Mouse (Mus musculus): ENCODE data around the gene Abca5. TPM values are rescaled to one million over a fixed set of nuclear protein-coding genes. Genes with fewer than 3 reads are reported as not detected.
A peak's percentile ranks its signal among the peaks of the same experiment; 100 is the strongest.

Gene Abca5
- polyA plus RNA-seq, 1 experiment from 2014 or later, result 1.5 TPM

GRCm38 (mm10) chr11:110286331-110286730, 51.2 kb downstream of the Abca5 start:
- 82% methylated on average over 3 of the region's 3 CpGs for WGBS
- Histone ChIP-seq H3K9ac (ENCODE audit: low read depth, low read length) (no peak overlapping the region), H3K4me1 (replicated peaks; ENCODE audit: control insufficient read depth, insufficient read depth, low read length) (no peaks in the 10 kb centered on the region), H3K36me3 (ENCODE audit: control insufficient read depth, insufficient read depth) (no peaks in the 10 kb centered on the region), H3K27ac (ENCODE audit: low read depth, low read length) (no peak overlapping the region), H3K9me3 (ENCODE audit: control insufficient read depth) (no peaks in the 10 kb centered on the region), H3K27me3 (replicated peaks; ENCODE audit: control insufficient read depth, insufficient read depth, low read length) (no peaks in the 10 kb centered on the region), H3K4me2 (replicated peaks; ENCODE audit: low read depth) (no peak overlapping the region), H3K4me3 (ENCODE audit: low read depth, low read length) (no peak overlapping the region)
- ATAC-seq, result no peak
- no peak for TF ChIP-seq CTCF (IDR thresholded peaks at IDR 0.05; ENCODE audit: low read depth)

DNA sequence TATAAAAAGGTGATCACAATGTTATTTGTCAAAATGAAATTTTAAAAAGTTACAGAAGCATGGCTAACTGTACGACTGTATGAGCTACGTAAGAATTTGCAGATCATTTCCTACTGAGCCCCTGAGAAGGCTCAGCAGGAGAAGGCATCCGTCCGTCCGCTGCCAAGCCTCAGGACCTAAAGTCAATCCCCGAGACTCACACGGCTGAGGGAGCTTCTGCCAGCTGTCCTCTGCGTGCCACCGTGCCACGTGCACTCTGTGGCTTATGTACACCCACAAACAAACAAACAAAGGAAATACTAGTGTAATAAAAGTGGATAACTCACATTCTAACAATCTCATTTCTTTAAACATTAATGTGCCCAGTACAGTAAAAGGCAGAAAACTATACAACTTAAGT, 52.7 kb downstream of the Abca5 start:
- Histone ChIP-seq H3K27ac (ENCODE audit: low read depth, low read length) (no peak overlapping the region), H3K9me3 (ENCODE audit: control insufficient read depth) (no peaks in the 10 kb centered on the region), H3K36me3 (ENCODE audit: control insufficient read depth, insufficient read depth) (no peaks in the 10 kb centered on the region), H3K4me2 (replicated peaks; ENCODE audit: low read depth) (no peak overlapping the region), H3K4me1 (replicated peaks; ENCODE audit: control insufficient read depth, insufficient read depth, low read length) (no peaks in the 10 kb centered on the region), H3K4me3 (ENCODE audit: low read depth, low read length) (no peak overlapping the region), H3K27me3 (replicated peaks; ENCODE audit: control insufficient read depth, insufficient read depth, low read length) (no peaks in the 10 kb centered on the region), H3K9ac (ENCODE audit: low read depth, low read length) (no peak overlapping the region)
- TF ChIP-seq CTCF (IDR thresholded peaks at IDR 0.05; ENCODE audit: low read depth), result no peak
- WGBS, result 74% methylated on average over 10 of the region's 10 CpGs
- no peak for ATAC-seq

DNA sequence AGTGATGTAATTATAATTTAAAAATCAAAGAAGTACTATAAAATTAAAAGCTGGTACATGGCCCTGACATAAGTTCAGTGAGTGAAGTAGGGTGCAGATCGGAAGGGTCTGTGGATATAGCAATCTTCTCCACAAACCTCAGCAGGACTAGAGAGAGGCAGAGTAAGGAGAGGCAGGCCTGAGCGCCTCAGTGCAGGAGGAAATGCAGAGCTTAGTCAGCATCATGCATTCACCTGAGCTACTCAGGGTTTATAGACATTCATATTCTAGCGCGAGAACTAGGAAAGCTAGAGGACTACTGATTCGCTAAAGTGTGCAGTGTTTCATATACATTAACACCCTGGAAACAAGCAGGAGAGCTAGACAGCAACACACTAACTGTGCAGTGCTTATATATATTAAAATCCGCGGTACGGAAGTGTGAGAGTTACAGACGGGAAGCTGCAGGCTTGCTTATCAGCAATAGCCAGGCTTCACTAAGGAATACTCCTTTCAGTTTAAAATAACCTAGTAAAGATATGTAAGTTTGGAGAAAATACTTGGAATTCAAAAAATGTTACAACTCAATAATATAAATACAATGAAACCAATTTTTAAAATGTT, 53.2 kb downstream of the Abca5 start:
- no peak for ATAC-seq
- TF ChIP-seq CTCF (IDR thresholded peaks at IDR 0.05; ENCODE audit: low read depth), result no peak

DNA sequence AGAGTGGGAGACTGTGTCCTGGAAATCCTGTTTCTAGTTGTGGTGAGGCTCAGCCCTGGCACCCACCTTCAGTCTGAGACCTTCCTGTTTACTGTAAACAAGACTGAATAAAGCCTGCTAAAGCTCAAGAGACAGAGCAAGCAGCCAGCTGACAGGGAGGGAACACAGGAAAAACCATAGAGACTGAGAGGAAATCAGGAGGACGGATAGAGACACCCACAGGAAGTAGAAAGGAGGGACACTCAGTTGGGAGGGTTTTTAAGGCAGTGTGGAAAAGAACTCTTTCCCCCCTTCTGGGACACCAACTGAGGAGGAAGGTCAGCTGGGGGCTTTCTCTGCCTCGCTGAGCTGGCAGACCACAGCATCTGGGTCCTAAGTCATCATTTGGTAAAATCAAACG, 62.7 kb downstream of the Abca5 start:
- H3K36me3 ChIP-seq (ENCODE audit: control insufficient read depth, insufficient read depth), result no peaks in the 10 kb centered on the region
- H3K27me3 ChIP-seq (replicated peaks; ENCODE audit: control insufficient read depth, insufficient read depth, low read length), result no peaks in the 10 kb centered on the region
- no peaks in the 10 kb centered on the region for H3K9me3 ChIP-seq (ENCODE audit: control insufficient read depth)
- TF ChIP-seq CTCF (IDR thresholded peaks at IDR 0.05; ENCODE audit: low read depth), result no peak
- 66% methylated on average over 3 of the region's 3 CpGs for WGBS
- H3K9ac ChIP-seq (ENCODE audit: low read depth, low read length), result no peak overlapping the region
- no peak overlapping the region for H3K4me3 ChIP-seq (ENCODE audit: low read depth, low read length)
- ATAC-seq, result no peak
- H3K27ac ChIP-seq (ENCODE audit: low read depth, low read length), result no peak overlapping the region
- H3K4me1 ChIP-seq (replicated peaks; ENCODE audit: control insufficient read depth, insufficient read depth, low read length), result no peaks in the 10 kb centered on the region
- H3K4me2 ChIP-seq (replicated peaks; ENCODE audit: low read depth), result no peak overlapping the region

More for the DNA sequence above, 53.2 kb downstream of the Abca5 start:
- Histone ChIP-seq H3K4me1 (replicated peaks; ENCODE audit: control insufficient read depth, insufficient read depth, low read length) (no peaks in the 10 kb centered on the region), H3K27me3 (replicated peaks; ENCODE audit: control insufficient read depth, insufficient read depth, low read length) (no peaks in the 10 kb centered on the region), H3K4me3 (ENCODE audit: low read depth, low read length) (no peak overlapping the region), H3K27ac (ENCODE audit: low read depth, low read length) (no peak overlapping the region), H3K9ac (ENCODE audit: low read depth, low read length) (no peak overlapping the region), H3K9me3 (ENCODE audit: control insufficient read depth) (no peaks in the 10 kb centered on the region), H3K4me2 (replicated peaks; ENCODE audit: low read depth) (no peak overlapping the region), H3K36me3 (ENCODE audit: control insufficient read depth, insufficient read depth) (no peaks in the 10 kb centered on the region)
- 84% methylated on average over 9 of the region's 9 CpGs for WGBS

DNA sequence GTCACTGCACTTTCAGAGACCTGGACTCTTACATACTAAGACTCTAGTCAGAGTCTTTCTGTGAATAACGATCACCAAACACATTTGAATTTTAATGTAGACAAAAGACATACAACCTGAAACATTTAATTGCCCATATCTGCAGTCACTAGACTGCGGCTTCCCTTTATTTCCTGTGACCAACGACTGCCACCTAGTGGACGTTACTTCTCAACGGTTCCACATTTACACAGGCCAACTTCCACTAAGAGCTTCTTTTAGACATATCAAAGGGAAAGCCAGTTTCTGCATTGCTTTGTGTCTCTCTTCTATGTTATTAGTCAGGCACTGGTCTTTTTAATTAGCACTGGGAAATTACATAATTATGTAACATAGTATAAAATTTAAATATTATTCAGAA, 65.8 kb downstream of the Abca5 start:
- Histone ChIP-seq H3K9ac (ENCODE audit: low read depth, low read length) (no peak overlapping the region), H3K4me1 (replicated peaks; ENCODE audit: control insufficient read depth, insufficient read depth, low read length) (no peaks in the 10 kb centered on the region), H3K27me3 (replicated peaks; ENCODE audit: control insufficient read depth, insufficient read depth, low read length) (no peaks in the 10 kb centered on the region), H3K4me2 (replicated peaks; ENCODE audit: low read depth) (no peak overlapping the region), H3K36me3 (ENCODE audit: control insufficient read depth, insufficient read depth) (no peaks in the 10 kb centered on the region), H3K27ac (ENCODE audit: low read depth, low read length) (no peak overlapping the region), H3K4me3 (ENCODE audit: low read depth, low read length) (no peak overlapping the region), H3K9me3 (ENCODE audit: control insufficient read depth) (no peaks in the 10 kb centered on the region)
- TF ChIP-seq CTCF (IDR thresholded peaks at IDR 0.05; ENCODE audit: low read depth), result peak; percentile 89
- ATAC-seq, result no peak
- WGBS, result 3% methylated on average over 5 of the region's 5 CpGs

GRCm38 (mm10) chr11:110268244-110268844, 69.2 kb downstream of the Abca5 start:
- TF ChIP-seq CTCF (IDR thresholded peaks at IDR 0.05; ENCODE audit: low read depth), result peak; percentile 99
- Histone ChIP-seq H3K27ac (ENCODE audit: low read depth, low read length) (no peak overlapping the region), H3K9me3 (ENCODE audit: control insufficient read depth) (no peaks in the 10 kb centered on the region), H3K4me1 (replicated peaks; ENCODE audit: control insufficient read depth, insufficient read depth, low read length) (no peaks in the 10 kb centered on the region), H3K36me3 (ENCODE audit: control insufficient read depth, insufficient read depth) (no peaks in the 10 kb centered on the region), H3K27me3 (replicated peaks; ENCODE audit: control insufficient read depth, insufficient read depth, low read length) (no peaks in the 10 kb centered on the region), H3K9ac (ENCODE audit: low read depth, low read length) (no peak overlapping the region), H3K4me2 (replicated peaks; ENCODE audit: low read depth) (peak overlapping the region; percentile 24; the same call in 1 of the 2 replicates), H3K4me3 (ENCODE audit: low read depth, low read length) (no peak overlapping the region)
- WGBS, result 38% methylated on average over 8 of the region's 8 CpGs
- no peak for ATAC-seq

Data from intestine, postnatal 0 days (tissue).